Mouse (Mus musculus): ENCODE results near the gene Gm20388. TPM values are rescaled to one million over a fixed set of nuclear protein-coding genes. Genes with fewer than 3 reads are reported as not detected.
A peak's percentile ranks its signal among the peaks of the same experiment; 100 is the strongest.

The Gm20388 gene
- polyA plus RNA-seq, 1 experiment from 2014 or later = 7.4 TPM

- WGBS = 22% methylated on average over 2 of the region's 2 CpGs
- peak overlapping the region; percentile 84 for H3K27ac ChIP-seq (ENCODE audit: low read length)
- no peak overlapping the region for H3K9ac ChIP-seq (ENCODE audit: low read length)
- no peaks in the 10 kb centered on the region for H3K27me3 ChIP-seq (ENCODE audit: control insufficient read depth, insufficient read depth, low read length)
- H3K4me2 ChIP-seq (ENCODE audit: low read depth, low read length) = 0 out of 2 replicates have a peak overlapping the region, but pooled peaks have one; percentile 2
- H3K36me3 ChIP-seq (ENCODE audit: control insufficient read depth, insufficient read depth, low read length) = no peaks in the 10 kb centered on the region
- peak; percentile 15; the same call in 1 of the 2 replicates for ATAC-seq (ENCODE audit: insufficient read depth, low FRiP score)
- H3K4me1 ChIP-seq (ENCODE audit: control insufficient read depth, insufficient read depth, low read length) = peaks cover 23% of the 10 kb centered on the region
- no peak overlapping the region for H3K4me3 ChIP-seq (replicated peaks; ENCODE audit: low read length)
- no peaks in the 10 kb centered on the region for H3K9me3 ChIP-seq (replicated peaks; ENCODE audit: control insufficient read depth, low read length)
These were observed 94.2 kb downstream of the Gm20388 start for GRCm38 (mm10) chr8:120004705-120005381.

DNA sequence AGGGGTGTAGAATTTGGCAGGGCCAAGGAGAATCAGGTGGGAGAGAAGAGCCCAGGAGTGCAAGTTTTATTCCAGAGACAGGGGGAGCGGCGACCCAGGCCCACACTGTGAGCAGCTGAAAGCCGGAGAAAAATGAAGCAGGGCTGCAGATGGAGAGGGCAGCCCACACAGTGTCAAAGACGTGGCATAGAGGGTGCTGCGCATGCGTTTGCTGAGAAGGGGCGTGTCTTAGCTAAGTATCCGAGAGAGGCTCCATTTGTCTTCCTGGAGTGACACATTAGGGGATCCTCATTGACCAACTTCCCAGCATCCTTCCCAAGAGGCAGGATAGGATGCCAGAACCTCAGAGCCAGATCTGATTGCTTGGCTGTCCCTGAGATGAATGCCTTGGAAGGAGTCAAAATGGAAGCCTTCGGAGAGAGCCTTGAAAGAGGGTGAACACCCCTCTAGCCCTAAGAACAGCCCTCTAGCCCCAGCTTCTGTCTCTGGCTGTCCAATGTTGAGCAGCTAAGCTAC is 96.1 kb downstream of the Gm20388 start:
- H3K27ac ChIP-seq (ENCODE audit: low read length) = 0 out of 2 replicates have a peak overlapping the region, but pooled peaks have one; percentile 5
- no peak overlapping the region for H3K9ac ChIP-seq (ENCODE audit: low read length)
- H3K36me3 ChIP-seq (ENCODE audit: control insufficient read depth, insufficient read depth, low read length) = no peaks in the 10 kb centered on the region
- no peak overlapping the region for H3K4me2 ChIP-seq (ENCODE audit: low read depth, low read length)
- no peaks in the 10 kb centered on the region for H3K9me3 ChIP-seq (replicated peaks; ENCODE audit: control insufficient read depth, low read length)
- 27% methylated on average over 9 of the region's 9 CpGs for WGBS
- no peaks in the 10 kb centered on the region for H3K27me3 ChIP-seq (ENCODE audit: control insufficient read depth, insufficient read depth, low read length)
- peaks cover 23% of the 10 kb centered on the region for H3K4me1 ChIP-seq (ENCODE audit: control insufficient read depth, insufficient read depth, low read length)
- ATAC-seq (ENCODE audit: insufficient read depth, low FRiP score) = no peak
- no peak overlapping the region for H3K4me3 ChIP-seq (replicated peaks; ENCODE audit: low read length)

- Histone ChIP-seq H3K9ac (ENCODE audit: low read length) (no peak overlapping the region), H3K4me1 (ENCODE audit: control insufficient read depth, insufficient read depth, low read length) (peaks cover 23% of the 10 kb centered on the region), H3K4me2 (ENCODE audit: low read depth, low read length) (no peak overlapping the region), H3K27me3 (ENCODE audit: control insufficient read depth, insufficient read depth, low read length) (no peaks in the 10 kb centered on the region), H3K4me3 (replicated peaks; ENCODE audit: low read length) (no peak overlapping the region), H3K36me3 (ENCODE audit: control insufficient read depth, insufficient read depth, low read length) (no peaks in the 10 kb centered on the region), H3K9me3 (replicated peaks; ENCODE audit: control insufficient read depth, low read length) (no peaks in the 10 kb centered on the region), H3K27ac (ENCODE audit: low read length) (no peak overlapping the region)
- 76% methylated on average over 9 of the region's 9 CpGs for WGBS
- ATAC-seq (ENCODE audit: insufficient read depth, low FRiP score) = no peak
These were observed 96.5 kb downstream of the Gm20388 start for GRCm38 (mm10) chr8:120007178-120007577.

GRCm38 (mm10) chr8:120009284-120009683 is 98.6 kb downstream of the Gm20388 start:
- Histone ChIP-seq H3K36me3 (ENCODE audit: control insufficient read depth, insufficient read depth, low read length) (no peaks in the 10 kb centered on the region), H3K9ac (ENCODE audit: low read length) (no peak overlapping the region), H3K4me3 (replicated peaks; ENCODE audit: low read length) (no peak overlapping the region), H3K4me2 (ENCODE audit: low read depth, low read length) (no peak overlapping the region), H3K27me3 (ENCODE audit: control insufficient read depth, insufficient read depth, low read length) (no peaks in the 10 kb centered on the region), H3K9me3 (replicated peaks; ENCODE audit: control insufficient read depth, low read length) (no peaks in the 10 kb centered on the region), H3K4me1 (ENCODE audit: control insufficient read depth, insufficient read depth, low read length) (peaks cover 17% of the 10 kb centered on the region; the same call in 1 of the 2 replicates), H3K27ac (ENCODE audit: low read length) (no peak overlapping the region)
- ATAC-seq (ENCODE audit: insufficient read depth, low FRiP score) = no peak
- WGBS = 64% methylated on average over 6 of the region's 6 CpGs

DNA sequence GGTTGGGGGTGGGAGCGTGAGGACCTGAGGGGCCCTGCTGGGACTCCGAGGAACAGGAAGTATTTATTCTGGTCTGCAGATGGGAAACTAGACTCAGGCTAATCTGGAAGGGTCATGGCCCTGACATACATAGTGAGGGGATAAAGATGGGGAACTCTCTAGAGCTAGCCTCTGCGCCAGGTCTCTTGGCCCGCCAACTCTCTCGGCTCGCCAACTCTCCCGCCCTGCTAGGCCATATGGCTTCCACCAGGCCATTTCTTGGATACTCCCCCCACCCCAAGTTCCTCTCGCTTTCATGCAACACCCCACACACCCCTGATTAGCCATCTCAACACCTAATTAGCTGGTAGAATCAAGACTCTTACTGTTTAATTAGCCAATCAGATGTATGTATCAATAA is 101.8 kb downstream of the Gm20388 start:
- no peak overlapping the region for H3K4me3 ChIP-seq (replicated peaks; ENCODE audit: low read length)
- H3K4me1 ChIP-seq (ENCODE audit: control insufficient read depth, insufficient read depth, low read length) = peaks cover 9% of the 10 kb centered on the region; the same call in 1 of the 2 replicates
- H3K27ac ChIP-seq (ENCODE audit: low read length) = no peak overlapping the region
- H3K9me3 ChIP-seq (replicated peaks; ENCODE audit: control insufficient read depth, low read length) = no peaks in the 10 kb centered on the region
- H3K27me3 ChIP-seq (ENCODE audit: control insufficient read depth, insufficient read depth, low read length) = no peaks in the 10 kb centered on the region
- no peak overlapping the region for H3K9ac ChIP-seq (ENCODE audit: low read length)
- no peak overlapping the region for H3K4me2 ChIP-seq (ENCODE audit: low read depth, low read length)
- no peak for ATAC-seq (ENCODE audit: insufficient read depth, low FRiP score)
- no peaks in the 10 kb centered on the region for H3K36me3 ChIP-seq (ENCODE audit: control insufficient read depth, insufficient read depth, low read length)
- 78% methylated on average over 8 of the region's 8 CpGs for WGBS

- ATAC-seq (ENCODE audit: insufficient read depth, low FRiP score) = peak; percentile 31; the same call in 1 of the 2 replicates
- H3K9me3 ChIP-seq (replicated peaks; ENCODE audit: control insufficient read depth, low read length) = no peaks in the 10 kb centered on the region
- 34% methylated on average over 9 of the region's 9 CpGs for WGBS
- H3K36me3 ChIP-seq (ENCODE audit: control insufficient read depth, insufficient read depth, low read length) = no peaks in the 10 kb centered on the region
- no peaks in the 10 kb centered on the region for H3K27me3 ChIP-seq (ENCODE audit: control insufficient read depth, insufficient read depth, low read length)
- no peak overlapping the region for H3K4me3 ChIP-seq (replicated peaks; ENCODE audit: low read length)
- no peak overlapping the region for H3K4me2 ChIP-seq (ENCODE audit: low read depth, low read length)
- no peak overlapping the region for H3K27ac ChIP-seq (ENCODE audit: low read length)
- H3K4me1 ChIP-seq (ENCODE audit: control insufficient read depth, insufficient read depth, low read length) = peaks cover 9% of the 10 kb centered on the region; the same call in 1 of the 2 replicates
- no peak overlapping the region for H3K9ac ChIP-seq (ENCODE audit: low read length)
These were observed 102.3 kb downstream of the Gm20388 start for GRCm38 (mm10) chr8:120012927-120013326.

DNA sequence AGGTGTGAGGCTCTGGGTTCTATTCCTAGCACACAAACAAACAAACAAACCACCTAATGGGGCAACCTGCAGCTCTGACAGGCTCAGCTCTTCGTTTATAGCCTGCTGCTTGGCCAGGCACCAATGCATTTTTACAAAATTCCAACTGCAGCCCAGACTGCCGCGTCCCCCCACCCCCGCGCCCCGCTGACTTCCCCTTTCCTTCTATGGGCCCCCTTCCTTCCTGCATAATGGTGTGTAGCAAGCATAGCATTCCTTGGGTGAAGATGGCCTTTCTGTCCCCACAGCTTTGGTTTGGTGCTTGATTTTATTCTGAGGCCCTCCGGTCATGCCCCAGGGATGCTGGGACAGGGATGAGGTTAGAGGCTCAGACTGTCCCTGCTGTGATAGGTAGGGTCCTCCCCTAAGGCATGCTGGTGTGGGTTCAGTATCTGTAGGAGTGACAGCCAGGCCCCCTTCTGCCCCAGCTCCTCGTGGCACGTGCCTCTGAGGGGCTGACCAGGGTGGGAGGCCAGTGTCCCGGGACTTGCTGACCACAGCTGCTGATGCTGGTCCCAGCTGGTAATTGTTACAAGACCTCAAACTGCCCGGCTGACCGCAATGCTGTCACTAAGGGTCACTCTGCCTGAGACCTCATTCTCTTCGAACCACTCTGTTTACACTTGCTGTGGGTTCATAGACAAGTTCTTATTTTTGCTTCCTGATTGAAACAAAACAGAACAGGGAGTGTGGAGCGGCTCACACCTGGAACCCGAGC is 103.8 kb downstream of the Gm20388 start:
- Histone ChIP-seq H3K4me2 (ENCODE audit: low read depth, low read length) (no peak overlapping the region), H3K9ac (ENCODE audit: low read length) (no peak overlapping the region; the same call in 1 of the 2 replicates), H3K4me1 (ENCODE audit: control insufficient read depth, insufficient read depth, low read length) (peaks cover 9% of the 10 kb centered on the region; the same call in 1 of the 2 replicates), H3K27me3 (ENCODE audit: control insufficient read depth, insufficient read depth, low read length) (no peaks in the 10 kb centered on the region), H3K27ac (ENCODE audit: low read length) (peak overlapping the region; percentile 44; the same call in 1 of the 2 replicates), H3K4me3 (replicated peaks; ENCODE audit: low read length) (no peak overlapping the region), H3K36me3 (ENCODE audit: control insufficient read depth, insufficient read depth, low read length) (no peaks in the 10 kb centered on the region), H3K9me3 (replicated peaks; ENCODE audit: control insufficient read depth, low read length) (no peaks in the 10 kb centered on the region)
- no peak for ATAC-seq (ENCODE audit: insufficient read depth, low FRiP score)
- whole genome bisulfite sequencing = 46% methylated on average over 15 of the region's 15 CpGs

- H3K4me2 ChIP-seq (ENCODE audit: low read depth, low read length) = no peak overlapping the region
- H3K27ac ChIP-seq (ENCODE audit: low read length) = no peak overlapping the region
- 88% methylated on average over 8 of the region's 8 CpGs for WGBS
- H3K4me1 ChIP-seq (ENCODE audit: control insufficient read depth, insufficient read depth, low read length) = peaks cover 9% of the 10 kb centered on the region; the same call in 1 of the 2 replicates
- no peak overlapping the region for H3K4me3 ChIP-seq (replicated peaks; ENCODE audit: low read length)
- no peak for ATAC-seq (ENCODE audit: insufficient read depth, low FRiP score)
- H3K27me3 ChIP-seq (ENCODE audit: control insufficient read depth, insufficient read depth, low read length) = no peaks in the 10 kb centered on the region
- no peaks in the 10 kb centered on the region for H3K9me3 ChIP-seq (replicated peaks; ENCODE audit: control insufficient read depth, low read length)
- no peaks in the 10 kb centered on the region for H3K36me3 ChIP-seq (ENCODE audit: control insufficient read depth, insufficient read depth, low read length)
- no peak overlapping the region for H3K9ac ChIP-seq (ENCODE audit: low read length)
These were observed 105.3 kb downstream of the Gm20388 start for GRCm38 (mm10) chr8:120015916-120016315.

GRCm38 (mm10) chr8:120016424-120016823 is 105.8 kb downstream of the Gm20388 start:
- Histone ChIP-seq H3K36me3 (ENCODE audit: control insufficient read depth, insufficient read depth, low read length) (no peaks in the 10 kb centered on the region), H3K4me1 (ENCODE audit: control insufficient read depth, insufficient read depth, low read length) (peaks cover 9% of the 10 kb centered on the region; the same call in 1 of the 2 replicates), H3K4me2 (ENCODE audit: low read depth, low read length) (no peak overlapping the region), H3K4me3 (replicated peaks; ENCODE audit: low read length) (no peak overlapping the region), H3K27me3 (ENCODE audit: control insufficient read depth, insufficient read depth, low read length) (no peaks in the 10 kb centered on the region), H3K9me3 (replicated peaks; ENCODE audit: control insufficient read depth, low read length) (no peaks in the 10 kb centered on the region), H3K27ac (ENCODE audit: low read length) (no peak overlapping the region), H3K9ac (ENCODE audit: low read length) (no peak overlapping the region)
- WGBS = 75% methylated on average over 7 of the region's 7 CpGs
- no peak for ATAC-seq (ENCODE audit: insufficient read depth, low FRiP score)
